19 mouse cellular contexts compared by ENCODE assay signal in the genomic region with DNA sequence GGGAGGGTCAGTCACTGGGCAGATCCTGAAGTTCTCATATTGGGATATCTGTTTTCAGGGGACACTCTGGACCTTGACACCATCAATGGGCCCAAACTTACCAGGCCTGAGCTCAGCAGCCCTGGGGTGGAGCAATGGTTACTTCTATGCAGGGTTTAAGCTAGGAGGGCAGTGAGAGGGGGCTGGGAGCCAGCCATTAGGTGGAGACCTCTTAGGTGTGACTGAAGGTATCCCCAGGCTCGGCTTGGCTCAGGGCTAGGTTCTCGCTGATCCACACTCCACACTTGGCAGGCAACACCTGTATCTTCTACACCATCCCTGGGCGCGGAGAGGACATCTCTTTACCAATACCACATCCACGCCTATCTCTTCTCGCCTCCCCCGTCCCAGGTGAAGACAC. TPM values are rescaled to one million over a fixed set of nuclear protein-coding genes. Genes with fewer than 3 reads are reported as not detected.
DNase-seq lines count a peak whose midpoint lies in the region; ATAC-seq and TF ChIP-seq lines count a peak whose summit lies in the region.
"Had no signal": no experiment of that assay in that cellular context is flagged by ENCODE, and none has a peak within 500 bp of the region (broad histone marks: within the 10 kb centered on the region; RNA-seq: fewer than 3 reads in every experiment).

No protein-coding gene starts in this region.

- no peaks in the 10 kb centered on the region for H3K9me3 ChIP-seq in heart, embryonic 14.5 days (ENCODE audit: control insufficient read depth, low read length)
- peaks cover 18% of the 10 kb centered on the region for H3K9me3 ChIP-seq in E14TG2a.4 (ENCODE audit: low read length)
- H3K9me3 ChIP-seq: forebrain, embryonic 10.5 days; forebrain, embryonic 13.5 days; heart, embryonic 12.5 days; intestine, embryonic 15.5 days had no signal

- H3K4me2 ChIP-seq in heart, embryonic 14.5 days (ENCODE audit: low read length), result no peak overlapping the region

- peak; percentile 52 for DNase-seq in cerebellum, adult 11-12 months
- no peak for DNase-seq in cerebellum, adult 8-10 months
- no peak for DNase-seq in heart, adult 8-10 months (ENCODE audit: low spot score)
- DNase-seq in left cerebral cortex, adult 2 months (ENCODE audit: extremely low spot score in 1 of 2, low spot score in 2 of 2), result no peak
- DNase-seq in left cerebral cortex, adult 8-10 months (ENCODE audit: low spot score in 2 of 2), result no peak
- DNase-seq: gastrocnemius, adult 2 months; gastrocnemius, postnatal 14 days; heart, adult 11 months; heart, postnatal 14 days; heart, postnatal 4 days had no signal

- H3K4me3 ChIP-seq in heart, embryonic 14.5 days (ENCODE audit: control insufficient read depth in 1 of 2, insufficient read depth in 1 of 2, low read depth in 1 of 2, low read length in 2 of 2), result no peak overlapping the region
- H3K4me3 ChIP-seq in left cerebral cortex, adult 2 months, result peak overlapping the region; percentile 40; the same call in 1 of the 2 replicates
- 0 out of 2 replicates have a peak overlapping the region, but pooled peaks have one; percentile 52 for H3K4me3 ChIP-seq in E14TG2a.4 (replicated peaks; ENCODE audit: low read length)
- H3K4me3 ChIP-seq: gastrocnemius, adult 2 months; intestine, embryonic 15.5 days had no signal

- H3K27ac ChIP-seq in heart, embryonic 14.5 days (replicated peaks in 1 of 2; ENCODE audit: control insufficient read depth in 1 of 2, insufficient read depth in 1 of 2, low read depth in 2 of 2, low read length in 2 of 2), result no peak overlapping the region
- H3K27ac ChIP-seq in left cerebral cortex, adult 2 months, result peak overlapping the region; percentile 89
- H3K27ac ChIP-seq: forebrain, embryonic 10.5 days; forebrain, embryonic 13.5 days; gastrocnemius, adult 2 months; intestine, embryonic 15.5 days had no signal

- ATAC-seq in heart, embryonic 14.5 days (ENCODE audit: insufficient number of reproducible peaks, insufficient read depth, low FRiP score, low read depth), result peak; percentile 31; the same call in 1 of the 2 replicates
- ATAC-seq: forebrain, embryonic 13.5 days; forebrain, postnatal 0 days; intestine, embryonic 15.5 days; Patski had no signal

- intact Hi-C loops in left cerebral cortex, adult 2 months (cut with DNase I), result loop anchor here (2.0 kb wide), 1 partner anchor 52 kb away; no protein-coding TSS in a partner anchor

- TF ChIP-seq CTCF in left cerebral cortex, adult 2 months (IDR thresholded peaks at IDR 0.05), result no peak
- TF ChIP-seq CTCF in E14TG2a.4 (conservative IDR thresholded peaks at IDR 0.05; ENCODE audit: low read length), result no peak

- no peaks in the 10 kb centered on the region for H3K36me3 ChIP-seq in heart, embryonic 14.5 days (ENCODE audit: control insufficient read depth, insufficient read depth, low read length)
- no peaks in the 10 kb centered on the region for H3K36me3 ChIP-seq in E14TG2a.4 (ENCODE audit: insufficient read depth, low read length)
- H3K36me3 ChIP-seq: forebrain, embryonic 10.5 days; G1E; heart, embryonic 12.5 days; intestine, embryonic 15.5 days had no signal

- no peak overlapping the region for H3K9ac ChIP-seq in heart, embryonic 14.5 days (ENCODE audit: low read length)
- H3K9ac ChIP-seq: heart, embryonic 12.5 days; intestine, embryonic 15.5 days had no signal

- H3K4me1 ChIP-seq in heart, embryonic 14.5 days (ENCODE audit: control insufficient read depth in 2 of 2, insufficient read depth in 2 of 2, low read length in 2 of 2), result no peaks in the 10 kb centered on the region
- H3K4me1 ChIP-seq in E14TG2a.4 (replicated peaks; ENCODE audit: low read depth, low read length), result peaks cover 10% of the 10 kb centered on the region
- H3K4me1 ChIP-seq: intestine, embryonic 15.5 days had no signal

- WGBS in heart, embryonic 14.5 days, result 76% methylated on average over 7 of the region's 7 CpGs

- H3K27me3 ChIP-seq in heart, embryonic 14.5 days (ENCODE audit: control insufficient read depth, insufficient read depth, low read length), result peaks cover 70% of the 10 kb centered on the region
- H3K27me3 ChIP-seq in E14TG2a.4 (ENCODE audit: insufficient read depth, low read length), result peaks cover 63% of the 10 kb centered on the region

RNA-seq across cellular contexts. Expression of a gene that starts 0.4 kb away (rescaled TPM):
- 0.18 and 0.30 TPM in 2 replicates for polyA plus RNA-seq in heart, embryonic 14.5 days (2014; fragmentation: Nextera tagmentation; extraction: Ambion mirVana)
- total RNA-seq in heart, adult 8-10 months (2022), result 1 to 10 TPM; 1.0 to 3.0 (median 1.6) TPM
- 100 to 1,000 TPM; 729 to 754 TPM for total RNA-seq in left cerebral cortex, adult 2 months (2021)
- total RNA-seq in left cerebral cortex, adult 8-10 months (2022), result 100 to 1,000 TPM; 564 to 646 (median 592) TPM
- polyA plus RNA-seq: G1E had no signal

Comparison
In these comparisons a context has a peak if more than half of its experiments do, and no peak if none do; other contexts are left out.
1. H3K4me3 ChIP-seq: peak in left cerebral cortex, adult 2 months (single experiment) and E14TG2a.4 (single experiment); none in heart, embryonic 14.5 days (0 of 2).
2. RNA of a gene that starts 0.4 kb away (total RNA-seq): 729 to 754 TPM in left cerebral cortex, adult 2 months and 564 to 646 TPM in left cerebral cortex, adult 8-10 months; 1.0 to 3.0 TPM in heart, adult 8-10 months; every median in the first group is over 100 times any median in the second.